Mouse (Mus musculus) kidney, postnatal 10 days (tissue): ENCODE measurements around the gene Naaladl2.
A peak's percentile ranks its signal among the peaks of the same experiment; 100 is the strongest.

ENCODE experiments used
- DNase-seq: peaks from one replicate; pipeline ENCODE4 v3.0.0; 2021; ENCODE audit warnings: mixed read lengths

Gene Naaladl2

DNA sequence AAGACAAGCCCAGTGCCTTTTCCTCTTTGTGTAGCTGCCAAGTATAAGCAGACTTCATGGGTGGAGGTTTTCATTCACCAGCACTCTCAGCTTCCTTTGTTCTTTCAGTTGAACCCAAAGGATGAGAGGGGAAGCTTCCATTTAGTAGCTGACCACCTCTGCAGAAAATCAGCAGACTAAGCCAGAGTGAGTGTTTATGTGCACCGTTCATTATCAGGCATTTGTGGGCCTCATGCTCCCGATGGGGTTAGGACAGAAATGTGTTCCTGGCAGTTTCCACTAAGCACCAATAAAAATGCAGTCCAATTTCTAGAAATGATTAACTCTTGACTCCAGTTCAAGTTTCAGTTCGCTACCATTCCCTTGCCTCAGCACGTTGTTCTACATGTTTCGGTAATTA, 1206.8 kb downstream of the Naaladl2 start:
- peak; percentile 14 for DNase-seq

DNA sequence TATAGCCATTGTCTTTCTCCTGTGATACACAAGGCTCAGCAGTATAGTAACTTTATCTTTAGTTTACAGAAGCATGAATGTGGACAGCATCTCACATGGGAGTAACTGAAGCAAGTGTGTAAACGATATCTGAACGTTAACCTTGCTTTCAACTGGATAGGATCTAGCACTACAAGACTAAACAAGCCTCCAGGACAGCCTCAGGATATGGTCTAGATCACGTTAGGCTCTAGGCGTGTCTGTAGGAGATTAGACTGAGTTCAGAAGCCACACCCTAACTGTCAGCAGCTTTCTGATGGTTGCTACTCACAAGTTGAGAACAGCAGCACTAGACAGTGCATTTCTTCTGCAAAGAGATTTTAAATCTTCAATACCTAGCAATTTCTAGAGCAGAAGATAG, 1216.0 kb downstream of the Naaladl2 start:
- DNase-seq: no peak

DNA sequence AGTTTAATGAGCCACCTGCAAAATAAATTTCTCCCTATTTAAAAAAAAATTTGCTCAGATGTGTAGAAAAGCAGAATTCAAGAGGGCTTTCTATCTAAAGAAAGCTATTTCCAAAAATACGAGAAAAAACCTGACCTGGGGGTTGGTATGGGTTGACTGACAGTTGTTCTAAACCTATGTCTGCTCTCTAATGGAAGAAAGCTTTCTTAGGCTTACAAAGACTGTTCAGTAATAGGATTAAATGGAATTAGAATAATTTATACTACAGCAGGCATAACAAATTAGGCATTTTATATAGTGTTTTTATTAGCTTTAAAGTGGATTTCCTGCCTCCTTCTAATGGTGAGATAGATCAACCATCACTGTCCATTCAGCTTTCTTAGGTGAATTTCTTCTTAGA, 1236.4 kb downstream of the Naaladl2 start:
- no peak for DNase-seq

DNA sequence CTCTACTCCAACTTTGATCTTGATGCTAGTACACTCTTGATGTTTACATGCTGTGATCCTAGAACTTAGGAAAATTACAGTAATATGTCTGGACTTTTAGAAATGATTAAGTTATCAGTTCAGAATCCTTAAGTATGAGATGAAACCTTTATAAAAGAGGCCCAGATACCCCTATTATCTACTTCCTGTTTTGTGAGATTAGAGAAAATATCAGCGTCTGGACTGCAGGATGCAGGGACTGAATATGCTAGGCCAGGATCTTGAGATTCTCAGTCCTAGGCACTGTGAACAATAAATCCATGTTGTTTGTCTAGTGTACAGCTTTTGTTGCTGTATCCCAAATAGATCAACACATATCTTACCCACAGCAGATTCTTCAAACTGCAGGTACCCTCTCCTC, 1278.4 kb downstream of the Naaladl2 start:
- no peak for DNase-seq

DNA sequence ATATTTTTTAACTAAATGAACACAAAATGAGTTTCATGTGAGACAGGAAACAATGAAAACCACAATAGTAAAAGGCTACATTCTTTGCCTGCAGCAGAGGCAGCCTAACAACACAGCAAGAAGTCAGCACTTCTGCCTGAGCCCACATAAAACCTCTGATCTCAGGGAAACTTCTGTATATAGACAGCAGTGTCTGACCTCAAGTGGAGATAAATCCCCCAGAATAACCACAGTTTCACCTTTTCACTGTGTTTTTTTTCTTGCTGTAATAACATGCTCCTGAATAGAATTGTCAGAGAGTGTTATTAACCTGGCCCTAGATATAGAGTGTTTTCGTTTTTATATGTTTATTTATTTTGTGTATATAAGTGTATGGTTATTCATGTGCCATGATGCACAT, 1286.8 kb downstream of the Naaladl2 start:
- no peak for DNase-seq

DNA sequence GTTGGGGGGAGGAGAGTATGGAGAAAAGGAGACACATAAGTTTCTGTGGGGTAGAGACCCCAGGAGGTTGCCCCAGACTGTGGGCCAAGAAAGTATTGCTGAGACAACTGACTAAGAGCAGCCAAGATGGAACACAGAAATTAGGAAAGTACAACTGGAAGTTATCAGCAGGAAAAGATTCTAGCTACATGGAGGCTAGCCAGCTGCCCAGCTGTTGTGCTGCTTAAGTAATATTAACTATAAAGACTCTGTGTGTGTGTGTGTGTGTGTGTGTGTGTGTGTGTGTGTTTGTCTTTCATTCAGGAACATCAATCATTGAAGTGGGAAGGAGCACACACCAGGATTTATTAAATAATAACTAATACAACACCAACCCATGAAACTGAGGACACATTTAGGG, 1326.5 kb downstream of the Naaladl2 start:
- DNase-seq: peak; percentile 75

DNA sequence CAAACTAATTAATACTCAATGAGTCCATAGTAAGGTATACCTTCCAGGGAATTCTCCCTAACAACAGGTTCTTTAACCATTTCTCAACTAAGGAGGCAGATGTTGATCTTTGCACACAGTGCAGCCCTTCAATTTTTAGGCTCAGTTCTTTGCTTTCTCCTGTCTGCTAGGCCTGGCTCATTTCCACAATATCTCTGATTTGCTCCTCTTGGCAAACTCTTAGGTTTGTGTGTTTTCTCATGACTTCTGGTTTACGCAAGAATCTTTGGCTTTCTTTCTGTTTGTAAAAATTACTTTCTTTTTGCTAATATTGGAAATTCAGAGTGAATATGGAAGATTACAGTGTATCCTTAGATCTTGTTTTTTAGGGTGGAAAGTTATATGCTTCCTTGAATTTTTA, 1385.3 kb downstream of the Naaladl2 start:
- DNase-seq: no peak
